Mouse (Mus musculus) hematopoietic stem cell, adult 5-6 weeks (primary cell): ENCODE results near the gene Nphp4. TPM values are rescaled to one million over a fixed set of nuclear protein-coding genes. Genes with fewer than 3 reads are reported as not detected.
A peak's percentile ranks its signal among the peaks of the same experiment; 100 is the strongest.

Experiments
- ATAC-seq, 2 experiments: fragments of 125-278 bp in 1 of 2; replicated peaks in 1 of 2; 2 replicates each; pipeline ENCODE4 v1.8.0; 2016 to 2017; ENCODE audit warnings: inconsistent platforms in 2 of 2, mild to moderate bottlenecking in 2 of 2, moderate number of reproducible peaks in 2 of 2, low read depth in 1 of 2, moderate TSS enrichment in 1 of 2; ENCODE audit not compliant: low FRiP score in 2 of 2, poor library complexity in 2 of 2, severe bottlenecking in 2 of 2, insufficient read depth in 1 of 2, low TSS enrichment in 1 of 2
- total RNA-seq: library from RNA; stranded (forward); fragments of 172-1452, 232-1000 nt; gene quantifications from 2 replicates; pipeline ENCODE4 v1.2.3, GENCODE M21; 2017

The Nphp4 gene
- total RNA-seq, 1 experiment from 2014 or later: 0.35 TPM

- no peak for ATAC-seq
These were observed 9.9 kb upstream of the Nphp4 start for GRCm38 (mm10) chr4:152466601-152467000.

GRCm38 (mm10) chr4:152467951-152468350, 8.6 kb upstream of the Nphp4 start:
- no peak for ATAC-seq

- ATAC-seq: no peak
These were observed 565 bp upstream of the Nphp4 start for GRCm38 (mm10) chr4:152475941-152476340.

- no peak for ATAC-seq
These were observed 580 bp downstream of the Nphp4 start for GRCm38 (mm10) chr4:152477106-152477465.

- peak; percentile 95 for ATAC-seq
These were observed 1.1 kb downstream of the Nphp4 start, which contains the start of gene Kcnab2 for GRCm38 (mm10) chr4:152477466-152478223. Gene Kcnab2, minus strand, starts transcription at chr4:152477871.

GRCm38 (mm10) chr4:152478224-152478567, 1.7 kb downstream of the Nphp4 start:
- ATAC-seq: no peak

GRCm38 (mm10) chr4:152480426-152480825, 3.9 kb downstream of the Nphp4 start:
- ATAC-seq: no peak

- ATAC-seq: no peak
These were observed 11.5 kb downstream of the Nphp4 start for GRCm38 (mm10) chr4:152488046-152488445.

GRCm38 (mm10) chr4:152490311-152490710, 13.8 kb downstream of the Nphp4 start:
- ATAC-seq: no peak

GRCm38 (mm10) chr4:152491250-152491899, 14.9 kb downstream of the Nphp4 start:
- peak; percentile 89 to 93 for ATAC-seq

GRCm38 (mm10) chr4:152494360-152494879, 17.9 kb downstream of the Nphp4 start:
- no peak for ATAC-seq

GRCm38 (mm10) chr4:152512221-152512925, 35.9 kb downstream of the Nphp4 start:
- ATAC-seq: no peak

- no peak for ATAC-seq
These were observed 38.4 kb downstream of the Nphp4 start for GRCm38 (mm10) chr4:152514884-152515283.

- ATAC-seq: peak; percentile 66 to 72
These were observed 42.6 kb downstream of the Nphp4 start for GRCm38 (mm10) chr4:152519106-152519505.

GRCm38 (mm10) chr4:152520083-152520482, 43.6 kb downstream of the Nphp4 start:
- peak; percentile 67 to 72 for ATAC-seq

- no peak for ATAC-seq
These were observed 56.4 kb downstream of the Nphp4 start for GRCm38 (mm10) chr4:152532872-152533271.

GRCm38 (mm10) chr4:152539756-152540155, 63.2 kb downstream of the Nphp4 start:
- no peak for ATAC-seq

- no peak for ATAC-seq
These were observed 64.7 kb downstream of the Nphp4 start for GRCm38 (mm10) chr4:152541172-152541571.
